Mouse (Mus musculus) erythroid progenitor cell, adult 5-6 weeks (primary cell): Measurements from ENCODE around the gene Degs1. TPM values are rescaled to one million over a fixed set of nuclear protein-coding genes. Genes with fewer than 3 reads are reported as not detected.

Experiments
- ATAC-seq: replicated peaks from 2 replicates; pipeline ENCODE4 v1.8.0; 2016; ENCODE audit warnings: moderate number of reproducible peaks, mild to moderate bottlenecking, moderate TSS enrichment, inconsistent platforms; ENCODE audit not compliant: poor library complexity, low FRiP score, severe bottlenecking
- total RNA-seq, 2 experiments: library from RNA; stranded (forward) in 1 of 2; stranded (reverse) in 1 of 2; fragments of 150-400 nt in 1 of 2; fragments of 186-747, 209-891 nt in 1 of 2; gene quantifications; 2 replicates each; pipeline versions ENCODE4 v1.2.3 to v1.2.4; 2015 to 2017; ENCODE audit warnings: low replicate concordance in 2 of 2

Gene Degs1
- total RNA-seq, 2 experiments from 2014 or later, result 33.1 to 79.2 TPM

- ATAC-seq, result no peak
These were observed 47.4 kb downstream of the Degs1 start for GRCm38 (mm10) chr1:182235174-182235573.

DNA sequence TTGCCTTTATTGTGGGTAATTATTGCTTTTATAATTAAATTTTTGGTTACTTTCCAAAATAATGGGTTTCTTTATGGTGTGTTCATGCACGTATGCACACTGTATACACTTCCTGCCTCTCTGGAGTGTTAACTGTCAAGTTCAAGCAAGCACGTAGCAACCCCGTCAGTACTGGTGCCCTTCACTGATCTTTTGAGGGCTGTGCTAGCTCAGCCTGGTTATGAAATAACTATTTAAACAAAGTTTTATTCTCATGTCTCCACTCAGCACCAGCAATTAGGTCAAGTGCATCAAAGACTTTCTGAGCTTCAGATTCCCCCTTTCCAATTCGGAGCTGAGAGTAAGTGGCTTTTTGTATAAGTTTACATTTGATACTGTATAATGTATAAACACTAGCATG, 53.2 kb downstream of the Degs1 start:
- ATAC-seq, result no peak

DNA sequence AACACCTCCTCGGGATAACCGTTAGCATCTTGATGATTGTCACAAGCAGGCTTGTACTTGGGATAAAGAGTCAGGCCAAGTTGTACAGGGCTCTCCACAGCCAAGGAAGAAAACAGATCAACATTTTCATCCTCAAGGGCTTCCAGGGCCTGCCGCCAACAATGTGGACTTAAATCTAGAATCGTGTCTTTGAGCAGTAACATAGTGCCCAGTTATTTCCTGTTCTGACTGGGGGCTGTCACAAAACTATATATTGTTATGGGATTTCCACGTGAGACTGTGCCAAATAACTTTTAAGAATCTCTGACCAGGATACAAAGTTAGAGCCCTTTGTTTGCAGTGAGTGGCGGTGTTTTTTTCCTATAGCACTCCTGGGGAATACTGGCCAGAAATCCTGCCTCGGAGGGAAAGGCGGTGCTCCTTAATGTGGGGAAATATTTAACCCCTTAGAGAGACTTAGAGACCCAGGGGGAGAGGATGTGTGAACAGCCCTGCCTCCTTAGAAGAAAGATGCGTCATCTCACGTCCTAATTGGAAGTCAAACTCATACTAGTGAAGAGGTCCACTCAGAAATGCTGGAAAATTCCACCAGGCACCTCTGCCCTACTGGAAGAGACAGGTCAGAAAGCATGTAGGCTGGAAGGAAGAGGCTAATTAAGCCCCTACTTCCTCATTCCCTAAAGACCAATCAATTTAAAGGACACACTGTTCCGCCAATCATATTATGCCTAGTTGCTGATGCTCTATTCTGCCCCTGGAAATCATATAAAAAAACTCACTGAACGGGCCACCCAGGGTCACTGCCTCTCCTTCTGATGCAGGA, 55.3 kb downstream of the Degs1 start:
- no peak for ATAC-seq

DNA sequence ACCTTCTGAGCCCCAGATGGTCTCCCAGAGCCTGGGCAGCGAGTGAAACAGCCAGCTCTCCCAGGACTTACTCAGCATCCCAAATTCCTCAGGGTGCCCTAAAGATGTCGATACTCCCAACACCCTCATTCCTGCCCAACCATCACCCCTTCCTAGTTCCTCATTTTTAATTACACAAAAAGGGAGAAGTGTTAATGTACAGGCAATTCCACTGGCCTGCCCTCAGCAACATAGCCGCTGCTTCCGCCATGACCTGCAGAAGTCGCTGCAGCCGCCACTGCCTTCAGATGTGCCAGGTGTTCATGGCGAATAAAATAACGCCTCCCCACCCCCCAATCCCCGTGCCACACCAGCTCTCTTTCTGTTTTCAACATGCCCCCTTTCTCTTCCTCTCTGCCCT, 56.3 kb downstream of the Degs1 start:
- no peak for ATAC-seq

Other genes with a start within 250 kb of the Degs1 start
- 54.5 and 62.7 TPM in 2 replicates for gene Srp9, start 158.1 kb downstream of the Degs1 start, total RNA-seq (2015; ENCODE audit: low replicate concordance)
- 24.2 and 58.1 TPM in 2 replicates for gene Srp9, start 158.1 kb downstream of the Degs1 start, total RNA-seq (2017; ENCODE audit: low replicate concordance)
- gene Vmn1r1, start 118.3 kb downstream of the Degs1 start, total RNA-seq (2015; ENCODE audit: low replicate concordance), result not detected in 2 replicates
- not detected in 2 replicates for gene Vmn1r1, start 118.3 kb downstream of the Degs1 start, total RNA-seq (2017; ENCODE audit: low replicate concordance)
- gene Fbxo28, start 58.8 kb upstream of the Degs1 start, total RNA-seq (2015; ENCODE audit: low replicate concordance), result 5.0 and 13.0 TPM in 2 replicates
- 6.5 and 7.8 TPM in 2 replicates for gene Fbxo28, start 58.8 kb upstream of the Degs1 start, total RNA-seq (2017; ENCODE audit: low replicate concordance)
- 5.4 and 5.9 TPM in 2 replicates for gene Trp53bp2, start 126.4 kb upstream of the Degs1 start, total RNA-seq (2015; ENCODE audit: low replicate concordance)
- gene Trp53bp2, start 126.4 kb upstream of the Degs1 start, total RNA-seq (2017; ENCODE audit: low replicate concordance), result 3.3 and 10.8 TPM in 2 replicates
- gene Capn2, start 234.8 kb upstream of the Degs1 start, total RNA-seq (2015; ENCODE audit: low replicate concordance), result 15.5 and 17.2 TPM in 2 replicates
- gene Capn2, start 234.8 kb upstream of the Degs1 start, total RNA-seq (2017; ENCODE audit: low replicate concordance), result 6.7 and 15.0 TPM in 2 replicates